Mouse (Mus musculus) testis, adult 2 months (tissue): ENCODE results near the gene Agtr1a.

Source experiments
- CTCF ChIP-seq: fragments of 200-500 bp; IDR thresholded peaks from 2 replicates; pipeline ENCODE4 v1.5.1; 2012; ENCODE audit warnings: low read depth, mild to moderate bottlenecking, inconsistent platforms, low read length, moderate library complexity; ENCODE audit not compliant: control insufficient read depth, insufficient read depth, insufficient replicate concordance
- POLR2A ChIP-seq: fragments of 200-500 bp; IDR thresholded peaks from 2 replicates; pipeline ENCODE4 v1.6.1; 2012; ENCODE audit warnings: low read depth, mild to moderate bottlenecking, inconsistent platforms, low read length, moderate library complexity; ENCODE audit not compliant: control insufficient read depth

DNA sequence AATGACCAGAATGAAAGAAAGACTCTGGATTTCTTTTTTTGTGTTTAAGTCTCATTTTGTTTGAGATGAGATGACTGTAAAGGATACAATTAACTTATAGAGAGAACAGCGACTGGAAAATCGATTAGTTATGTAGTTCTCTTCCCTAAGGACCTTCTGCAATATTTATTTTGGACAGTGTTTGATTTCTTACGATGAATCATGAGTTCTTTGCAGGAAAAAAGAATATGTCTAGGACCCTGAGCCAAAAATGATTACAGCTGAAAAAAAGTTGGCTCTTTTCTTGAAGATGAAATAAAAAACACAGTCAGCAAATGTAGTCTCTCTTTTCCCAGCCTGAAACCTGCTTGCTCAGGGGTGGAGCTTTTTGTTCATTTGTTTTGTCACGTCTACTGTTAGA is 26.0 kb upstream of the Agtr1a start:
- TF ChIP-seq POLR2A (no peak), CTCF (no peak)
